Comparison of ENCODE assay signal across 7 mouse cellular contexts in genomic region chr2:92485640-92486295, GRCm38 (mm10). TPM values are rescaled to one million over a fixed set of nuclear protein-coding genes. Genes with fewer than 3 reads are reported as not detected.
DNase-seq lines count a peak whose midpoint lies in the region; ATAC-seq and TF ChIP-seq lines count a peak whose summit lies in the region.

No protein-coding gene starts in this region.

- 11% methylated on average over 15 of the region's 15 CpGs for WGBS in heart, adult 2 months
- WGBS in liver, adult 2 months, result 11% methylated on average over 15 of the region's 15 CpGs
- WGBS in stomach, embryonic 14.5 days, result 7% methylated on average over 15 of the region's 15 CpGs

- H3K4me3 ChIP-seq in heart, adult 2 months, result no peak overlapping the region
- no peak overlapping the region for H3K4me3 ChIP-seq in liver, adult 2 months (ENCODE audit: insufficient read depth, low read depth, low read length)
- no peak overlapping the region for H3K4me3 ChIP-seq in myocyte
- H3K4me3 ChIP-seq in stomach, embryonic 14.5 days (ENCODE audit: low read depth, low read length), result no peak overlapping the region

- no peak overlapping the region for H3K27ac ChIP-seq in heart, adult 2 months
- H3K27ac ChIP-seq in liver, adult 2 months (replicated peaks; ENCODE audit: insufficient read depth, low read depth, low read length), result no peak overlapping the region
- no peak overlapping the region for H3K27ac ChIP-seq in stomach, embryonic 14.5 days (ENCODE audit: low read length)

- TF ChIP-seq EP300 in heart, adult 2 months (IDR thresholded peaks at IDR 0.05; ENCODE audit: insufficient read depth, low read depth, low read length), result peak; percentile 56; the same call in 1 of the 2 replicates

- H3K36me3 ChIP-seq in heart, adult 2 months (ENCODE audit: control insufficient read depth, insufficient read depth, low read length), result no peaks in the 10 kb centered on the region
- H3K36me3 ChIP-seq in liver, adult 2 months (ENCODE audit: control insufficient read depth, insufficient read depth, low read length), result no peaks in the 10 kb centered on the region
- H3K36me3 ChIP-seq in myocyte (ENCODE audit: control insufficient read depth, insufficient read depth), result no peaks in the 10 kb centered on the region
- H3K36me3 ChIP-seq in stomach, embryonic 14.5 days (ENCODE audit: control insufficient read depth, insufficient read depth, low read length), result no peaks in the 10 kb centered on the region

- ATAC-seq in stomach, embryonic 14.5 days (ENCODE audit: insufficient number of reproducible peaks, insufficient read depth, low FRiP score, low read depth), result no peak

- TF ChIP-seq POLR2A in heart, adult 2 months (IDR thresholded peaks at IDR 0.05; ENCODE audit: insufficient read depth, low read depth, low read length), result no peak
- no peak for TF ChIP-seq POLR2A in liver, adult 2 months (IDR thresholded peaks at IDR 0.05; ENCODE audit: extremely low read depth, insufficient read depth, low read length)
- TF ChIP-seq POLR2A in myocyte (IDR thresholded peaks at IDR 0.05; ENCODE audit: insufficient read length, low read depth), result no peak

- TF ChIP-seq CTCF in heart, adult 2 months (IDR thresholded peaks at IDR 0.05), result peak; percentile 89
- TF ChIP-seq CTCF in liver, adult 2 months (IDR thresholded peaks at IDR 0.05; ENCODE audit: low read depth, low read length), result peak; percentile 88

- DNase-seq in adrenal gland, postnatal 10 days, result peak; percentile 89
- peak; percentile 49 for DNase-seq in embryo, embryonic 11.5 days (ENCODE audit: low read depth, low spot score)
- peak; percentile 73 to 82 for DNase-seq in heart, adult 2 months
- peak; percentile 74 for DNase-seq in kidney, adult 9 months
- DNase-seq in liver, adult 2 months (ENCODE audit: extremely low read depth, low read depth, low spot score), result peak; percentile 17

- peaks cover 3% of the 10 kb centered on the region; the same call in 1 of the 2 replicates for H3K4me1 ChIP-seq in heart, adult 2 months (ENCODE audit: control insufficient read depth, insufficient read depth, low read length)
- peaks cover 5% of the 10 kb centered on the region; the same call in 1 of the 2 replicates for H3K4me1 ChIP-seq in liver, adult 2 months (ENCODE audit: control insufficient read depth, insufficient read depth, low read length)
- H3K4me1 ChIP-seq in stomach, embryonic 14.5 days (ENCODE audit: control insufficient read depth, insufficient read depth, low read length), result 0 out of 2 replicates have a peak, but pooled peaks cover 3% of the 10 kb centered on the region

- H3K9ac ChIP-seq in heart, adult 2 months (ENCODE audit: low read depth, low read length), result no peak overlapping the region
- no peak overlapping the region for H3K9ac ChIP-seq in liver, adult 2 months (ENCODE audit: low read depth, low read length)
- H3K9ac ChIP-seq in stomach, embryonic 14.5 days (replicated peaks; ENCODE audit: low read depth, low read length), result no peak overlapping the region

- no peaks in the 10 kb centered on the region for H3K79me2 ChIP-seq in heart, adult 2 months (replicated peaks; ENCODE audit: control insufficient read depth, insufficient read depth, low read length)
- no peaks in the 10 kb centered on the region for H3K79me2 ChIP-seq in liver, adult 2 months (ENCODE audit: control insufficient read depth, insufficient read depth, low read length)
- no peaks in the 10 kb centered on the region for H3K79me2 ChIP-seq in myocyte (ENCODE audit: control insufficient read depth, insufficient read depth)

- H3K9me3 ChIP-seq in stomach, embryonic 14.5 days (ENCODE audit: control insufficient read depth, low read depth, low read length), result no peaks in the 10 kb centered on the region

- peak overlapping the region; percentile 57 for H3K4me2 ChIP-seq in myocyte (ENCODE audit: low read depth)
- peak overlapping the region; percentile 18; the same call in 1 of the 2 replicates for H3K4me2 ChIP-seq in stomach, embryonic 14.5 days (replicated peaks; ENCODE audit: low read depth, low read length)

- H3ac ChIP-seq in myocyte (ENCODE audit: control insufficient read depth, insufficient read length), result no peak overlapping the region

- H3K27me3 ChIP-seq in heart, adult 2 months (ENCODE audit: control insufficient read depth, insufficient read depth, low read length), result no peaks in the 10 kb centered on the region; the same call in 1 of the 2 replicates
- H3K27me3 ChIP-seq in liver, adult 2 months (ENCODE audit: control insufficient read depth, insufficient read depth, low read length), result no peaks in the 10 kb centered on the region
- H3K27me3 ChIP-seq in myocyte (ENCODE audit: control insufficient read depth, insufficient read depth, insufficient read length), result peaks cover 27% of the 10 kb centered on the region
- peaks cover 3% of the 10 kb centered on the region; the same call in 1 of the 2 replicates for H3K27me3 ChIP-seq in stomach, embryonic 14.5 days (ENCODE audit: control insufficient read depth, insufficient read depth, low read length)

- intact Hi-C loops in heart, adult 2 months (cut with DNase I), result loop anchor here (1.0 to 5.0 kb wide), 6 partner anchors 41 to 355 kb away; no protein-coding TSS in a partner anchor

TF ChIP-seq in myocyte, 11 proteins besides CTCF, POLR2A, EP300 and RAD21:
- TF ChIP-seq E2F4 (IDR thresholded peaks at IDR 0.05; ENCODE audit: insufficient read depth) (no peak), MYOG (IDR thresholded peaks at IDR 0.05; ENCODE audit: control insufficient read depth in 1 of 3, insufficient read depth in 1 of 3, insufficient read length in 2 of 3, low read depth in 2 of 3) (peak in 1 of 3 experiments; percentile 21)

RNA-seq across cellular contexts. Expression of gene Slc35c1, which starts 25.4 kb away (rescaled TPM):
- total RNA-seq in adrenal gland, postnatal 10 days (2021), result 10 to 100 TPM; 14.7 to 17.6 TPM
- total RNA-seq in heart, adult 2 months (2021), result 1 to 10 TPM; 5.6 to 6.2 TPM
- 10.9 and 12.9 TPM in 2 replicates for polyA plus RNA-seq in heart, adult 2 months (2012; rRNA removed)
- total RNA-seq in liver, adult 2 months (2014; rRNA removed), result 3.0 and 3.9 TPM in 2 replicates
- 26.0 and 30.7 TPM in 2 replicates for polyA plus RNA-seq in liver, adult 2 months (2012; rRNA removed)
- 13.8 TPM for polyA plus RNA-seq in myocyte (2012; fragmentation: generic; extraction: Trizol)
- polyA plus RNA-seq in stomach, embryonic 14.5 days (2014; fragmentation: Nextera tagmentation; extraction: Ambion mirVana), result 19.2 and 21.7 TPM in 2 replicates

RNA-seq across cellular contexts. Expression of gene Cry2, which starts 51.9 kb away (rescaled TPM):
- total RNA-seq in adrenal gland, postnatal 10 days (2021), result 10 to 100 TPM; 39.3 to 41.9 TPM
- total RNA-seq in heart, adult 2 months (2021), result 10 to 100 TPM; 12.7 to 29.3 TPM
- 19.1 and 24.5 TPM in 2 replicates for polyA plus RNA-seq in heart, adult 2 months (2012; rRNA removed)
- total RNA-seq in liver, adult 2 months (2014; rRNA removed), result 20.5 and 22.4 TPM in 2 replicates
- 17.1 and 21.9 TPM in 2 replicates for polyA plus RNA-seq in liver, adult 2 months (2012; rRNA removed)
- 9.3 TPM for polyA plus RNA-seq in myocyte (2012; fragmentation: generic; extraction: Trizol)
- polyA plus RNA-seq in stomach, embryonic 14.5 days (2014; fragmentation: Nextera tagmentation; extraction: Ambion mirVana), result 24.2 and 25.7 TPM in 2 replicates

Comparison
In these comparisons a context has a peak if more than half of its experiments do, and no peak if none do; other contexts are left out.
1. DNase-seq: peak in every context shown above with its lines; median percentile 89 in adrenal gland, postnatal 10 days; 78 in heart, adult 2 months; 74 in kidney, adult 9 months; 49 in embryo, embryonic 11.5 days; 17 in liver, adult 2 months.